In the genomic region with DNA sequence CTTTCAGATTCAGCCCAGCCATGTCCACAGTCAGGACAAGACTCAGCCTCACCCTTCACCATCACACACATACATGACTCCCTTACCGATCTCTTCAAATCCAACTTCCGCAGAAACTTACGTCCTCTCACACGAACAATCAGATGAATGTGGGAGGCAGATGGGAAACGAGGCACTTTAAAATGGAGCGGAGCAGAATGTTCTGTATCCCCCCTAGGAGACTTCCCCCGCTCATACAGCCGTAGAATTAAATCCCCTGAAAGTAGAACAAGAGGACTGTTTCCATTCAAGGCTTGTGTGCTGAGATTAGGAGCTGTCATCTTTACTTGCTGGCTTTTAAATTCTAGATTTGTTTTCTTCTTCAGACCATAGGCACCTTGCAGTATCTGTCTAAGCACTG, we compare ENCODE assay signal across 19 mouse cellular contexts.
"Had no signal": no experiment of that assay in that cellular context is flagged by ENCODE, and none has a peak within 500 bp of the region (broad histone marks: within the 10 kb centered on the region; RNA-seq: fewer than 3 reads in every experiment).

No protein-coding gene starts in this region.

- H3K4me3 ChIP-seq: limb, embryonic 12.5 days; limb, embryonic 15.5 days; lung, embryonic 15.5 days; neural tube, embryonic 12.5 days had no signal

- H3K4me1 ChIP-seq: limb, embryonic 12.5 days; limb, embryonic 15.5 days; lung, embryonic 15.5 days; neural tube, embryonic 12.5 days had no signal

- H3K36me3 ChIP-seq: limb, embryonic 12.5 days; limb, embryonic 15.5 days; lung, embryonic 15.5 days; neural tube, embryonic 12.5 days had no signal

- H3K9me3 ChIP-seq: limb, embryonic 12.5 days; limb, embryonic 15.5 days; lung, embryonic 15.5 days; neural tube, embryonic 12.5 days had no signal

- ATAC-seq: intestine, postnatal 0 days; liver, postnatal 0 days had no signal

- H3K4me2 ChIP-seq: limb, embryonic 12.5 days; limb, embryonic 15.5 days; liver, embryonic 11.5 days; lung, embryonic 15.5 days; midbrain, embryonic 11.5 days; neural tube, embryonic 12.5 days had no signal

- H3K27ac ChIP-seq: kidney, postnatal 0 days; limb, embryonic 12.5 days; limb, embryonic 15.5 days; liver, embryonic 14.5 days; lung, embryonic 15.5 days; neural tube, embryonic 12.5 days had no signal

- H3K27me3 ChIP-seq: limb, embryonic 12.5 days; limb, embryonic 15.5 days; lung, embryonic 15.5 days; neural tube, embryonic 12.5 days had no signal

- H3K9ac ChIP-seq: limb, embryonic 12.5 days; limb, embryonic 15.5 days; liver, embryonic 14.5 days; liver, postnatal 0 days; lung, embryonic 15.5 days; neural tube, embryonic 12.5 days had no signal

- DNase-seq: kidney, adult 2 months; kidney, postnatal 25 days; left cerebral cortex, postnatal 4 days; liver, postnatal 0 days; lung, postnatal 10 days; lung, postnatal 36 days; midbrain, embryonic 14.5 days; retina, postnatal 1 day; thymus, adult 18-20 months; thymus, postnatal 36 days had no signal
